Mouse (Mus musculus): ENCODE data around the gene Gm14406. TPM values are rescaled to one million over a fixed set of nuclear protein-coding genes. Genes with fewer than 3 reads are reported as not detected.
"Not testable (repeated sequence)": the region's sequence is repeated elsewhere in the genome, so short reads cannot be mapped to it uniquely, and the experiment has no call there.

Gm14406 gene
- not detected in 2 replicates for polyA plus RNA-seq (2014; fragmentation: Nextera tagmentation; extraction: Ambion mirVana)

DNA sequence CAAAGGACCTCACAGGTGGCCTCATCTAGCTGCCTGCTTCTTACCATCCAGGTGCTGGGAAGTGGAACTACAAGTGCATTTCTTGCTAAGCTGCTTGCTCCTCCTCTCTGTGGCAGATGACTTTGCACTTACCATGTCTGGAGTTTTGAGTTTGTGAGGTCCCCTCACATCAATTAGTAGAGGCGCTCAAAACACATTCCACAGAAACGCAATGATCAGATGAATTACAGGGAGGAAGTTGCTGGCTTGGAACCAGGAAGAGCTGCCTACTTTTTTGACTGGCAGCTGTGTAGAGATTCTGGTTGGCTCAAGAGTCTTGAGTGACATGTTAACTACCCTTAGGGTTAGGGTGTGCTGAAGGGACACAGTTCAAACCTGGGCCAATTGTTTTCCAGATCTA lies at the start of gene Gm14406:
Gene Gm14406 (minus strand): TSS at position 213 of the 400 bp plus-strand sequence.
- H3K4me2 ChIP-seq (ENCODE audit: low read depth); ATAC-seq (ENCODE audit: insufficient read depth, low FRiP score, low TSS enrichment); H3K27ac ChIP-seq (ENCODE audit: low read depth, low read length); H3K27me3 ChIP-seq (ENCODE audit: control insufficient read depth, insufficient read depth, low read length); H3K36me3 ChIP-seq (ENCODE audit: control insufficient read depth, insufficient read depth, low read length); DNase-seq (ENCODE audit: low spot score); H3K4me3 ChIP-seq (ENCODE audit: low read depth, low read length); H3K4me1 ChIP-seq (ENCODE audit: control insufficient read depth, insufficient read depth, low read length); H3K9me3 ChIP-seq (ENCODE audit: control insufficient read depth, low read length); H3K9ac ChIP-seq (ENCODE audit: low read length): not testable (repeated sequence)
- WGBS, result 89% methylated on average over 2 of the region's 2 CpGs

DNA sequence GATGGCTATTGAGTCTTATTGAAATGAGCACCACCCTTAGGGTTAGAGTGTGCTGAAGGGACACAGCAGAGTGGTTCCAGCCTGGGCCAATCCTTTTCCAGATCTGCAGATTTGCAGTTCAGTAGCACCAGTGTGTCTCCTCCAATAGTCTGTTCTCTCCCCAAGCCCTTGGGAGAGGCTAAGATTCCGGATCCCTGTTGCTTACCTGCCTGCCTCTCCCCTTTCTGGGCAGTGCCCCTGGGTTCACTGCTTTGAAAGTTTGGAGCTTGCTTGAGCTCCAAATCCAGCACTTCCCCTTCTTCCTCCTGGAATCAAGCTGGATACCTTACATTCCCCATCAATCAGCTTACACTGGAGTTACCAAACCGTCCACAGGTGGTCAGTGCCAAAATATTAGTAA lies 2.9 kb downstream of the Gm14406 start:
- not testable (repeated sequence) for H3K27ac ChIP-seq (ENCODE audit: low read depth, low read length); H3K36me3 ChIP-seq (ENCODE audit: control insufficient read depth, insufficient read depth, low read length); ATAC-seq (ENCODE audit: insufficient read depth, low FRiP score, low TSS enrichment); H3K27me3 ChIP-seq (ENCODE audit: control insufficient read depth, insufficient read depth, low read length); H3K4me1 ChIP-seq (ENCODE audit: control insufficient read depth, insufficient read depth, low read length); H3K9ac ChIP-seq (ENCODE audit: low read length); H3K4me2 ChIP-seq (ENCODE audit: low read depth); DNase-seq (ENCODE audit: low spot score); H3K4me3 ChIP-seq (ENCODE audit: low read depth, low read length); H3K9me3 ChIP-seq (ENCODE audit: control insufficient read depth, low read length)
- WGBS, result 75% methylated on average over 1 of the region's 2 CpGs

GRCm38 (mm10) chr2:177559365-177559764 lies 18.6 kb downstream of the Gm14406 start:
- WGBS, result 85% methylated on average over 4 of the region's 4 CpGs
- not testable (repeated sequence) for H3K9ac ChIP-seq (ENCODE audit: low read length); DNase-seq (ENCODE audit: low spot score); H3K27ac ChIP-seq (ENCODE audit: low read depth, low read length); H3K9me3 ChIP-seq (ENCODE audit: control insufficient read depth, low read length); H3K4me3 ChIP-seq (ENCODE audit: low read depth, low read length); H3K4me2 ChIP-seq (ENCODE audit: low read depth); ATAC-seq (ENCODE audit: insufficient read depth, low FRiP score, low TSS enrichment); H3K36me3 ChIP-seq (ENCODE audit: control insufficient read depth, insufficient read depth, low read length); H3K27me3 ChIP-seq (ENCODE audit: control insufficient read depth, insufficient read depth, low read length); H3K4me1 ChIP-seq (ENCODE audit: control insufficient read depth, insufficient read depth, low read length)

- H3K4me2 ChIP-seq (ENCODE audit: low read depth); H3K27me3 ChIP-seq (ENCODE audit: control insufficient read depth, insufficient read depth, low read length); DNase-seq (ENCODE audit: low spot score); H3K36me3 ChIP-seq (ENCODE audit: control insufficient read depth, insufficient read depth, low read length); H3K9me3 ChIP-seq (ENCODE audit: control insufficient read depth, low read length); H3K4me1 ChIP-seq (ENCODE audit: control insufficient read depth, insufficient read depth, low read length); H3K4me3 ChIP-seq (ENCODE audit: low read depth, low read length); H3K9ac ChIP-seq (ENCODE audit: low read length); H3K27ac ChIP-seq (ENCODE audit: low read depth, low read length); ATAC-seq (ENCODE audit: insufficient read depth, low FRiP score, low TSS enrichment): not testable (repeated sequence)
- WGBS, result no CpG with 5 or more reads among the region's 1 CpGs
Observed at GRCm38 (mm10) chr2:177555261-177555660, 22.7 kb downstream of the Gm14406 start.

DNA sequence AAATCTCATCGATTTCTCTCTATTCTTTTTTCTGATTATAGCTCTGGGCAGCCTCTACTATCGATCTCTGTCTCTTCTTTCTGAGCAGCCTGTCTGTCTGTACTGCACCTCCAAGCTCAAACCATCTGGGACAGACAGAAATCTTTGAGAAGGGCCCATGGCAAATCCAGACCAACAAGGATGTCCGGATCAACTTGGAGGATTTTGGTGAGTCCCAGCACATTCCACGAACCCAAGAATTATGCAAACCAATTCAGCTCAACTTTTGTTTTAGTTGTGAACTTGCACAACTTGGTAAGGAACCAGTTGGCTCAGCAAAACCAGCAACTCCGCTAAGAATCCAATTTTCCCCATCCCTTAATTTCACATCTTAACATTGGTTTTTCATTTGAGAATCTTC lies 40.3 kb downstream of the Gm14406 start:
- H3K4me3 ChIP-seq (ENCODE audit: low read depth, low read length); H3K36me3 ChIP-seq (ENCODE audit: control insufficient read depth, insufficient read depth, low read length); H3K4me1 ChIP-seq (ENCODE audit: control insufficient read depth, insufficient read depth, low read length); H3K27me3 ChIP-seq (ENCODE audit: control insufficient read depth, insufficient read depth, low read length); H3K27ac ChIP-seq (ENCODE audit: low read depth, low read length); H3K9ac ChIP-seq (ENCODE audit: low read length); ATAC-seq (ENCODE audit: insufficient read depth, low FRiP score, low TSS enrichment); H3K4me2 ChIP-seq (ENCODE audit: low read depth); DNase-seq (ENCODE audit: low spot score); H3K9me3 ChIP-seq (ENCODE audit: control insufficient read depth, low read length): not testable (repeated sequence)
- WGBS, result 86% methylated on average over 5 of the region's 5 CpGs

- not testable (repeated sequence) for H3K4me3 ChIP-seq (ENCODE audit: low read depth, low read length); DNase-seq (ENCODE audit: low spot score); H3K27me3 ChIP-seq (ENCODE audit: control insufficient read depth, insufficient read depth, low read length); H3K4me2 ChIP-seq (ENCODE audit: low read depth); H3K4me1 ChIP-seq (ENCODE audit: control insufficient read depth, insufficient read depth, low read length); H3K36me3 ChIP-seq (ENCODE audit: control insufficient read depth, insufficient read depth, low read length); H3K9me3 ChIP-seq (ENCODE audit: control insufficient read depth, low read length); ATAC-seq (ENCODE audit: insufficient read depth, low FRiP score, low TSS enrichment); H3K27ac ChIP-seq (ENCODE audit: low read depth, low read length); H3K9ac ChIP-seq (ENCODE audit: low read length)
- WGBS, result 97% methylated on average over 2 of the region's 2 CpGs
Observed at GRCm38 (mm10) chr2:177537141-177537540, 40.9 kb downstream of the Gm14406 start.

DNA sequence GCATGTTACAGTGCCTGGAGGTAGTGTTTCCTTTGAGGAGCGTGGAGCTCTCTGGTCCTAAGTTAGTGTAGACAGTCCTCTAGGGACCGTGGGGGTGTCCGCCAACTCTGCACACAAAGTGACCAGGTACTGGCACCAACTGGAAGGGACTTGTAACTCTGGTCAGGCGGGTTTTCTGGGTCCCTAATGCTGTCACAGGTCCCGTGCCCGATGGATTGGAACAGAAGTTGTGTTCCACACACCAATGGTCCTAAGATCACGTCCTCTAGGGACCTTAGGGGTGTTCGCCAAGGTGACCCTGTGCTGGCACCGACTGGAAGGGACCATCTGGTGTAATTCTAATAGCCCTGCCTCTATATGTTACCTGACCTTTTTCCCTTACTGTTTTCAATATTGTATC lies 42.1 kb downstream of the Gm14406 start:
- Histone ChIP-seq H3K27ac (ENCODE audit: low read depth, low read length) (no peak overlapping the region), H3K9me3 (ENCODE audit: control insufficient read depth, low read length) (no peaks in the 10 kb centered on the region), H3K4me1 (ENCODE audit: control insufficient read depth, insufficient read depth, low read length) (no peaks in the 10 kb centered on the region), H3K36me3 (ENCODE audit: control insufficient read depth, insufficient read depth, low read length) (no peaks in the 10 kb centered on the region), H3K27me3 (ENCODE audit: control insufficient read depth, insufficient read depth, low read length) (no peaks in the 10 kb centered on the region), H3K4me2 (ENCODE audit: low read depth) (no peak overlapping the region), H3K9ac (ENCODE audit: low read length) (no peak overlapping the region), H3K4me3 (ENCODE audit: low read depth, low read length) (no peak overlapping the region)
- 85% methylated on average over 9 of the region's 9 CpGs for WGBS
- DNase-seq (ENCODE audit: low spot score) (no peak), ATAC-seq (ENCODE audit: insufficient read depth, low FRiP score, low TSS enrichment) (no peak)

- H3K9ac ChIP-seq (ENCODE audit: low read length); ATAC-seq (ENCODE audit: insufficient read depth, low FRiP score, low TSS enrichment); H3K27ac ChIP-seq (ENCODE audit: low read depth, low read length); H3K9me3 ChIP-seq (ENCODE audit: control insufficient read depth, low read length); H3K4me3 ChIP-seq (ENCODE audit: low read depth, low read length); DNase-seq (ENCODE audit: low spot score); H3K4me2 ChIP-seq (ENCODE audit: low read depth); H3K4me1 ChIP-seq (ENCODE audit: control insufficient read depth, insufficient read depth, low read length); H3K36me3 ChIP-seq (ENCODE audit: control insufficient read depth, insufficient read depth, low read length); H3K27me3 ChIP-seq (ENCODE audit: control insufficient read depth, insufficient read depth, low read length): not testable (repeated sequence)
- 91% methylated on average over 16 of the region's 16 CpGs for WGBS
Observed at GRCm38 (mm10) chr2:177524171-177524570, 53.8 kb downstream of the Gm14406 start.

DNA sequence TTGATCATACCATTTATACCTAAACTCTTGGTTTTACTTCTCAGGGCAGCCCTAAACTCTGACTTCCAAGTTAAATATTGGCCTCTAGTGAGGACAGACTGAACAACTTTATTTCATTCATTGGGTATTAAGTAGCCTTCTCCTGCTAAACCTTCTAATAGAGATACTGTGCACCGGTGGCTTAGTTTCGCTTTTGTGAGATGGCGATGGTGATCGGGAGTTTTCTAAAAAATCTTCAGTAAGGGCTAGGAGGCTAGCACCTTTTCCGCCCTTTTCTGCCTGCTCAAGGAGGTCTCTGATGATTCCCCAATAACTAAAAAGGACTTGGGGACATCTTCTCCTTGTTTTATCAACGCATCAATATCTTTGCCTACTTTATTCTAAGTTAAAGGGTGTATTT lies 54.3 kb downstream of the Gm14406 start:
- WGBS, result 92% methylated on average over 6 of the region's 6 CpGs
- not testable (repeated sequence) for DNase-seq (ENCODE audit: low spot score); H3K9ac ChIP-seq (ENCODE audit: low read length); H3K27me3 ChIP-seq (ENCODE audit: control insufficient read depth, insufficient read depth, low read length); H3K36me3 ChIP-seq (ENCODE audit: control insufficient read depth, insufficient read depth, low read length); H3K27ac ChIP-seq (ENCODE audit: low read depth, low read length); H3K4me1 ChIP-seq (ENCODE audit: control insufficient read depth, insufficient read depth, low read length); H3K9me3 ChIP-seq (ENCODE audit: control insufficient read depth, low read length); H3K4me3 ChIP-seq (ENCODE audit: low read depth, low read length); H3K4me2 ChIP-seq (ENCODE audit: low read depth); ATAC-seq (ENCODE audit: insufficient read depth, low FRiP score, low TSS enrichment)
